Mouse (Mus musculus) spleen, embryonic (tissue): ENCODE measurements around the gene Cc2d1a.

Source experiments
- CTCF ChIA-PET: fragments of 350-600 bp; sonication (Branson Sonifier 250); formaldehyde crosslinking; loops from one replicate; lab custom pipeline; 2022; lab: Charles Lee

The Cc2d1a gene

DNA sequence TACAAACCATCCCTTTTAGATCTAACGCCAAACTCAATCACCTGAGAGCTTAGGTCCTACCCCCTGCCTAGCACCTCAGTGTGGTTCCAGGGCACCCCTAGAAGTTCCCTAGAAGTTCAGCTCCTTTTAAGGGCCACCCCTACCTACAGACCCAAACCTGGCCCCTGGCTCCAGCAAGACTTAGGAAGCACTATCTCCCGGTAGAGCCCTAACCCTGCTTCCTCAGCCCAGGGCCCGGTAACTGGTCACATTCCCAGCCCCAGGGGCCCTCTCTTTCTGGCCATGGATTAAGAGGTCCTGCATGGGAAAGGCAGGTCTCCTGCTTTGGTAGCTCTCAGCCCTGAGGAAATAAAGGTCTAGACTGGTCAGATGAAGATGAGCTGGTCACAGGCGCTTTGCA is 32.2 kb upstream of the Cc2d1a start:
- CTCF ChIA-PET: interaction anchor here (0.6 kb wide), 1 partner anchor 100 kb away, joined by 5 read pairs; no protein-coding TSS in a partner anchor

DNA sequence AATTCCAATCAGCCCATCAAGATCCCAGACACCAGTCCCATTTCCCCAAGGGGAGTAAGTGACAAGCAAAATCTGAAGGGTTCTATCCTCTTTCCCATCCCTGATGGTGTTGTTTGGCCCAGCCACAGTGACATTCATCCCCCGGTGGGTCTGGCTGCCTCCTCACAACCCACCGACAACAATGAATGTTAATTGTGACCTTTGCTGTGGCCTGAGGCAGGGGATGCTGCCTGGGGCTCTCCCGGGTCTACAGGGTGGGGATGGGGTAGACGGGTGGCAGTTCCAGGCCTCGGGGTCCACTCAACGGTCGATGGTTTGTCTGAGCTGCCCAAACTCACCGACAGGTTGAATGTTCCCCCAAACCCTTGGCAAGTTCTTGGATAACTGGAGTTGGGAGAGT is 30.9 kb upstream of the Cc2d1a start:
- CTCF ChIA-PET: no interaction called here

DNA sequence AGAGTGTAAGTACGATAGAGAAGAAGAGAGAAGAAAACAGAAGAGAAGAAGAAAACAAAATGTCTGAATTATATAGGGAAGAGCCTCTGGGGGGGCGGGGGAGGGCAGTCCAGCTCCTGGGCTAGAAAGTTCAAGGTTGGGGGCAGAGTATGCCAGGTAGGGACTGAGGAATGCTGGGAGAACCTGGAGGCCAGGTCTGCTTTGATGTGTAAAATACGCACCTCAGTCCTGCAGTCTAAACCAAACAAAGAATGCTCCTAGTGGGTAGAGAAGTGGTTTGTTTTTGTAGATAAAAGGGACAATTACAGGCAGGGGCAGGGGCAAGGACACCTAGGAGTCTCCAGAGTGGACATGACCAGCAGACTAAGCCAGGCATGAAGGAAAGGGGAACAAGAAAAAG is 29.7 kb upstream of the Cc2d1a start:
- CTCF ChIA-PET: no interaction called here

DNA sequence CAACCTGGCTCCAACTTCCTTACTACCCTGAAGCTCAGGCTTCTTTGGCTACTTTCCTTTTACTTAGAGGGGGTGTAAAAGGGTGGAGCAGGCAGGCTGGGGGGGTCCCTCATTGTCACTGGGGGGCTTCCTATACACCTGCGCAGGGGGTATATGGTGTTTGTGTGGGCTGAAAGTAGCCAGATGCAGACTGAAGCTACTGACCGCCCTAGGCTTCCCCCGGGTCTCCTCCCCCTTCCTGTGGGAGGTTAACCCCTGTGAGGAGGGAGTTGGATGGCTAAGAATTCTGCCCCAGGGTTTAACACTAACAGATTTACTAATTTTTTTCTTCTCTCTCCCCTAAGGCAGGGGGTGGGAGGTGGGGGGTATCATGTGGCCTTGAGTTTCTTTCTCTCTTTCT is 28.8 kb upstream of the Cc2d1a start:
- CTCF ChIA-PET: no interaction called here

DNA sequence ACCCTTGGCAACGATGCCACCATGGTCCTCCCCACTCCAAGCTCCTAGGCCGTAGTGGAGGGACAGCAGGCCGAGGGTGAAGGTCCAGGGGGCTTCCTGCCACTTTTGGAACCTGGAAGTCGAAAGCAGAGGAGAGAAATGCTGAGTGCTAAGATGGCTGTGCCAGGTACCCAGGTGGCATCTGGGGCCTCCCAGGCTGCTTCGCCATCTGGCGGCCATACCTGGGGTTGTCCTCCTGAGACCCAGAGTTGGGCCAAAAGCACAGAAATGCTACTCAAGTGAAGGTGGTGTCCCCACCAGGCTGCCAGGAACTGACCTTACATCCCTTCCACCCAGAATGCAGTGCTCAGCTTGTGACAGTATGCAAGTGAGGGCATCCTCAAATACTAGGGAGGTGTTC is 26.1 kb upstream of the Cc2d1a start:
- CTCF ChIA-PET: interaction anchor here (1.2 kb wide), 1 partner anchor 135 kb away, joined by 3 read pairs; no protein-coding TSS in a partner anchor

DNA sequence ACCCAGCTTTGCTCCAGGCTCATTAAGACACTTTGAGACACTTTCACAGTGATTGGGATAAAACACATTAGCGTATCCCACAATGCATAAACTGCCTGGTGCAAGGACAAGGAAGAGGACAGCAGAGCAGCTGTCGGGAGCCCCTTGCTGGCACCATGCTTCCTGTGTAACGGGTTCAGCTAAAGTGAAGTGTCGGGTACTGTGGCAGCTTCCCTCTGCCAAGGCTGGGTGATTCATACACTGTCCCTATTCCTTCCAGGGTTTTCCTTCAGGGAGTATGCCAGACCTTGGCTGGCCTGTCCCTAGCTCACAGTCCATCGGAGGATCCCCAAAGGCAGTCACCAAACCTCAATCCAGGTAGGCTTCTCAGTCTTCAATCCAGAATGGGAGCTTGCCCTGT is 22.4 kb upstream of the Cc2d1a start:
- CTCF ChIA-PET: no interaction called here

DNA sequence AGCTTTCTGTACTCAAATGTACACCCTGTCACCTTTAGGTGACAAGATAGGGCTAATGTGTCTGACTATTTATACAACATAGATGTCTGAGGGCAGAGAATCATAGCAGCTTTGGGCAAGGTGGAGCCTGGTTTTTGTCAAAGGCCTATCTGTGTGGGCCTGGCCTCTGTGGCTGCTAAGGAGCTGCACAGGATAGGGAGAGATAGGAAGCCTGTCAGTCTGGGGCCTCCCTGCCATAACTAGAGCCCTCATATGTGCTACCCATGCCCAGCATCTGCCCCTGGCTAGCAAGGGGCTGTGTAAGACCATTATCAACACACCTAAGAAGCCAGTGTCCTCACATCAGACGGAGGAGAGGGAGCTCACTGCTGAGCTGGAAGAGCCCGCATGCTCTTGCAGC is 20.0 kb upstream of the Cc2d1a start:
- CTCF ChIA-PET: no interaction called here

DNA sequence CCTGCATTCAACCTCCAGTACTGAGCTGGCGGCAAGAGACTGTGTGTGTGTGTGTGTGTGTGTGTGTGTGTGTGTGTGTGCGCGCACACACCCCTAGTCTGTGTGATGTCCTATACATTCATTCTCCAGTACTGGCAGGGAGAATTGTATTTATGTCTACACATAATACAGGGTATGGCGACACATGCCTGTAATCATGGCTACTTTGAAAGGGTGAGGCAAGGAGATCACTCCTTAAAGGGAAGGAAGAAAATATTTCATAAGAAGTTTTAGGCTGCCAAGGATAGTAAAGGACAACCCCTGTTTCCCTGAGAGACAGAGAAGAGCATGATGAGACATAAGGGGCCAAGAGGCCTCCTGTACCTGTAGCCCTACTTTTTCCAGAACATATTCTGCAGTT is 9.9 kb upstream of the Cc2d1a start:
- CTCF ChIA-PET: no interaction called here

DNA sequence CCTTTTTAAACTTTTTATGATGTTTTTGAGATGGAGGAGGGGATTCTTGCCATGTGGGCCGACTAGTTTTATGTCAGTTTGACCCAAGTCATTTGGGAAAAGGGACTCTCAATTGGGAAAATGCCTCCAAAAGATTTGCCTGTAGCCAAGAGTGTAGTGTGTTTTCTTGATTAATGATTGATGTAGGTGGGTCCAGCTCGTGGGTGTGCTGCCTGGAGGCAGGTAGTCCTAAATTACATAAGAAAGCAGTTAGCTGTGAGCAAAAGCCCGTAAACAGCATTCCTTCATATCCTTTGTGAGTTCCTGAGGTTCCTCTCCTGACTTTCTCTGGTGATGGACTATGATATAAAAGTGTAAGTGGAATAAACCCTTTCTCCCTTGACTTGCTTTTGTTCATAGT is 1.4 kb upstream of the Cc2d1a start:
- CTCF ChIA-PET: no interaction called here

DNA sequence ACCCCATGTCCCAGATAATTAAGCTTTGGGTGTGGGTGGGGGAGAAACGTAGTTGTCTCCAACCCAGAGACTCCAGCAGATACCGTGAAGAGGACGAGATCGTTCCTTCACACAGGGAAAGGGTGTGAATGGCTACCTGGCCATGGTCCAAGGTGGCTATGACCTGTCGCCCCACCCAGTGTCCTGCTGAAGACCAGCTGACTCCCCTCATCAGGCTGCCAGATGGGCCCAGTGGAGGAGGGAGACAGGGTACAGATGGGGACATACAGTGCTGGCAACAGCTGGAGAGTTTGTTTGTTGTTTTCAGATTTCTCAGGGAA is 755 bp upstream of the Cc2d1a start:
- CTCF ChIA-PET: interaction anchor here (0.5 kb wide), 1 partner anchor 65 kb away, joined by 3 read pairs; no protein-coding TSS in a partner anchor

DNA sequence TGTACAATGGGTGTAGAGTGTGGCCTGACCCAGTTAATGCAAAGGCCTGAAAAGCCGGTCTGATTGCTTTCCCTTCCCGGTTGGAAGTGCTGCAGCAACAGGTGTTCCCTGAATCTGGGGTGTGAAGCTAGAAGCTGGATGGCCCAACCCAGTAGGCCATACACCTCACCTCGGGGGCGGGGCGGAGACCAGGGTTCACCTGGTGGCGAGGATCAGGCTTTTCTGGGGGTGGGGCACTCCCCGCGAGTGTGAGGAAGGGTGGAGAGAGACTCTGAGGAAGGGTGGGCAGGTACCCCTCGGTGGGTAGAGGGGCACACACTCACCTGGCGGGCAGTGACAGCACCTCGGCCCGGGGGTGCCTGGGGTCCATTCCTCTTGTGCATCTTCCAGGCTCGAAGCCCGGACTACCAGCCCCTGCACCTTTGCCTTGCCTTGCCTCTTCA is 391 bp downstream of the Cc2d1a start:
- CTCF ChIA-PET: no interaction called here

DNA sequence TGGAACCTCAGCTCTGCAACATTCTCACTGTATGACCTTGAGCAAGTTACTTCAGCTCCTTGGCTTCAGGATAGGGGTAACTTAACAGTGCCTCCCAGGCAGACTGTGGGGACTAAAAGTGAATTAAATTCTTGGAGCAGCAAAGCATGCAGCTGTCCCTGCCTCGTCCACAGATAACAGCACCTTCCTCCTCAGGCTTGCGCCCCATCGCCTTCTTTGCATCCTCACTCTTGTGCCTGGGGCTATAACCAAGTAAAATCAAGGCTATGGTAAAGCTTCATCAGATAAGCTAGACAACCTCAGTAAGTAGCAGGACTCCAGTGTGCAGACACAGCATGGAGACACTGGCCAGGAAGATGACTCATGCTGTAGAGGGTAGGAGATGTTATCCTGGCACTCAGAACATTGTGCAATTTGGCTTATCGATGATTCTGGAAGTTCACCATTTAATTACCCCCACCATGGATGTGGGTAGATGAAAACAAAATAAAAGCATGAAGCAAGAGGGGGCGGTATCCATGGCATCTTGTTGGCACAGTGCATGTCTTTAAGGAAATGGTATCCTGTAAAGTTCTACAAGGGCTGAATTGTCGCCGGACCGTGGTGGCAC is 3.0 kb downstream of the Cc2d1a start:
- CTCF ChIA-PET: no interaction called here

DNA sequence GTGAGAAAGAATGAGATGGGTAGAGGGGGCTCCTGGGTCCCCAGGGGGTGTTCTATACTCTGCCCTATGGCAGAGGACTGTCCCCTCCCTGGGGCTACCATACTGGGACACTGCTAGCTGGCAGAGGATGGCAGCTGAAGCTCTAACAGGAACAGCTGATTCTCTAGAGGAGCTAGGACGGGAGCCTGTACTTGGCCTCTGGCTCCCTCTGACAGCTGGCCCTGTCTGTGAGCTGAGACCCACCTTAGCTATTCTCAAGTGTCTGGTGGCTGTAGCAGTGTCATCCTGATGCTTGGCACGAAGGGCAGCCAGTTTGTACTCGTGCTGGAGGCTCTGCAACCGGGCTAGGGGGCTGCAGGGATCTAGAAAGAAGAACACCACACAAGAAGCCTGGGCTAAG is 6.9 kb downstream of the Cc2d1a start:
- CTCF ChIA-PET: no interaction called here

DNA sequence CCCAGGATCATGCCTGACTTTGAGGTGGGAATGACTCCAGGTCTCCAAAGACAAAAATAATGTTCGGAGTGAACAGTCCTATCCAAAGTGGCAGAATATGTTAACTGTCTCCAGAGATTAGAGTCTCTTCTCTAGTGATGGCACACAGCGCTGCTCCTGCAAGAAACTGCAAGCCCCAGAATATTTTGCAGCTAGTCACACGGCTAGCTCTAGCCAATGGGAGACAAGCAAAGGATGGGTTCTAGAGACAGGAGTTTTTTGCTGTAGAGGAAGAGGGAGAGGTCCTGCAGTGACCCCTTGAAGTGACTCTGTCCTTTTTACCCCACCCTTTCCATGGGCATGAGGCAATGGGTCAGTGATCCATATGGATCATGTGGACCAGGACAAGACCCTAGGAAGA is 9.9 kb downstream of the Cc2d1a start:
- CTCF ChIA-PET: interaction anchor here (0.7 kb wide), 1 partner anchor 676 kb away, joined by 8 read pairs; no protein-coding TSS in a partner anchor

DNA sequence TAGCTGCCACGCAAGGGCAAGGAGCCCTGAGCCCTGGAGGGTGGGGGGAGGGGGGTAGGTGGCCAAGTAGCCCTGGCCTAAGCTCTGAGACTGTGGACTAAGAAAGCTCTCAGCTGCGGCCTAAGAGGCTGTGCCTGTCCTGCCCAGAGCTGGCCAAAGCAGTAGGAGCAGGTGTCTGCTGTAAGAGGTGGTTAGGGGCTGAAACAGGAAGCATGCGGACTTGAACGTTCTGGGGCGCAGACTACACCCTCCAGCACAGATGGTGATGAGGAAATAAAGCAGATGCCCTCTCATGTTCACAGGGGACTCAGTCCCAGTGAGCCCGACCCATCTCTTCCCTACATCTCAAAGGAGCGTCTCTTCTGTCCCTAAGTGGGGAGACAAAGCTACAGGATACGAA is 15.5 kb downstream of the Cc2d1a start:
- CTCF ChIA-PET: interaction anchor here (0.7 kb wide), 1 partner anchor 513 kb away, joined by 5 read pairs; no protein-coding TSS in a partner anchor

DNA sequence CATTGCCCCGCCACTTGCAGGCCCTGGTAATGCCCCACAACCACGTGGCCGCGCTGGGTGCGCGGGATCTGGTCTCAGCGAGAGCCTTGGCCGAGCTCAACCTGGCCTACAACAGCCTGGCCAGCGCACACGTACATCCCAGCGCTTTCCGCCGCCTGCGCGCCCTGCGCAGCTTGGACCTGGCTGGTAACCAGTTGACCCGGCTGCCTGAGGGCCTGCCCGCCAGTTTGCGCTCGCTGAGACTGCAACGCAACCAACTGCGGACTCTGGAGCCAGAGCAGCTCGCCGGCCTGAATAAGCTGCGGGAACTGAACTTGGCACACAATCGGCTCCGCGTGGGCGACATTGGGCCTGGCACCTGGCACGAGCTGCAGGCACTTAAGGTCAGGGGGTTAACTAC is 16.9 kb downstream of the Cc2d1a start:
- CTCF ChIA-PET: no interaction called here

DNA sequence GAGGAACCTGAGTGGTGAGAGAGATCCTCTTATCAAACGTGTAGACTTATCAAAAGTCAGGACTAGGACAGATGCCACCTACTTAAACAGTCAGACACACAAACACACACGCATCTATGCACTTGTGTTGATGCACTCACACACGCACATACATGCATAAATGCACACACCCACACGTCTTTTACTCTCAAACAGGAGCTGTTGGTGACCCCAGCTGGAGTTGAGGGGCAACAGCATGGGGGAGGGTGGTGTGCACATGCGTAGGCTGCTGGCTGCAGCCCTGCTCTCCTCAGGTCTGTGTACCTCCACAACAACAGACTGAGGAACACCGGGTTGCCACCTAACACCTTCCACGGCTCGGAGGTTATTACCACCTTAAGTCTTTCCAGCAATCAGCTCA is 19.5 kb downstream of the Cc2d1a start:
- CTCF ChIA-PET: no interaction called here

DNA sequence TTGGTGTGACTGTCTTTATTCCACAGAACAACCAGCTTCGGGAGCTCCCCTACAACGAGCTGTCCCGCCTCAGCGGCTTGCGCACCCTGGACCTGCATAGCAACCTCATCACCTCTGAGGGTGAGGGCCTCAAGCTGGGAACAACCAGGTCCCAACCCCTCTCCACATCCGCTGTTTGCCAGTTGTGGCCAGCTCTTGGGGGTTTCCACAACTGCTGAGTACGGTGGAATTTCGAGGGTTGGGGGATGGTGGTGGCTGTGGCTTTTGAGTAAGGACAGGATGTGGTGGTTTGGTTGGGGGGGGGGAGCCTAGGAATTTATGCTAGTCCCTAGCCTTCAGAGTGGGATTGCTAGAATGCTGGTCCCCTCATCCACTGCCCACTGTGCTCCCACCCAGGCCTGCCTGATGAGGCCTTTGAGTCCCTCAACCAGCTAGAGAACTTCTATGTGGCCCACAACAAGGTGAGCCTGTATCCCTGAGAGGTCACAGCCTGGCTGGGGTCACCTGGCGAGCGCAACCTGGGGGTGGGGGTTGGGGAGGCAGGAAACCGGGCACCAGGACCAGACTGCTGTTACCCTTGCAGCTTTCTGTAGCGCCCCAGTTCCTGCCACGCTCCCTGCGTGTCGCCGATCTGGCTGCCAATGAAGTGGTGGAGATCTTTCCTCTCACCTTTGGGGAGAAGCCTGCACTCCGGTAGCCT is 20.4 kb downstream of the Cc2d1a start:
- CTCF ChIA-PET: interaction anchor here (0.6 to 0.8 kb wide), 3 partner anchors 30 to 117 kb away, joined by 5 to 12 read pairs (median 8); no protein-coding TSS in a partner anchor

DNA sequence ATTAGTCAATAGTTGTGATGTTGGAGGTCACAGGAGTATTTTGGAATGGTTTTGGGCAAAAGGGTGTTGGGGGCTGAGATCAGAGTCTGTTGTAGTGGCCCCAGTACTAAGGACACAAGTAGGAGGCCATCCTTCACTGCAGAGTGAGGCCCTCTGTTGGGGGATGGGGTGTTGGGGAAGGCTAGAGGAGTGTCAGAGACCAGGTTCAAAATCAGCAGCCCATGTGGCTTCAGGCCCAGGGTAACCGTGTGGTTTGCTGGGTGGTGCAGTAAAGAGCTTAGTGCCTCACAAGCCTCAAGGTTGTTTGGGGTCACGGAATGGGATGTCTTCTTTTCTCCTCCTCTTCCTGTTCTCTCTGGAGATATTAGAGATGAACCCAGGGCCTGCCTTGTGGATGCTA is 21.0 kb downstream of the Cc2d1a start:
- CTCF ChIA-PET: interaction anchor here (0.6 to 0.7 kb wide), 2 partner anchors 29 to 33 kb away, joined by 8 to 12 read pairs; no protein-coding TSS in a partner anchor

DNA sequence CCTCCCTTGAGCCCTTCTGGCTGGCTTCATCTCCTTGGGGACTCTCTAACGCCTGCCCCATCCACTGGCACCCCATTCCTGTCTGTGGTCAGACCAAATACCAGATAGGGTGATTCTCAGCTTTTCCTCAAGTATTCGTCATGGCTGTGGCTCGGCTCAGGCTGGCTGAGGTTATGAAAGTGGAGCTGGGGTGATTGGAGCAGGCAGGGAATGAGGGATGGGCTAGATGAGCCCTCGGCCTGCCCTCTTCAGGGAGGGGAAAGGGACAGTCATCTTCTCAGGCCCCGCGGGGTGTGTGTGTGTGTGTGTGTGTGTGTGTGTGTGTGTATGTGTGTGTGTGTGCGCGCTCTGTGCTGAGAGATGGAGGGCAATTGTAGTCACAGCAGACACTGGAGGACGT is 22.1 kb downstream of the Cc2d1a start, which contains the start of gene Podnl1:
Gene Podnl1, plus strand, starts transcription at position 334 of the 400 bp plus-strand sequence.
- CTCF ChIA-PET: interaction anchor here (0.7 kb wide), 1 partner anchor 45 kb away, joined by 10 read pairs; no protein-coding TSS in a partner anchor

DNA sequence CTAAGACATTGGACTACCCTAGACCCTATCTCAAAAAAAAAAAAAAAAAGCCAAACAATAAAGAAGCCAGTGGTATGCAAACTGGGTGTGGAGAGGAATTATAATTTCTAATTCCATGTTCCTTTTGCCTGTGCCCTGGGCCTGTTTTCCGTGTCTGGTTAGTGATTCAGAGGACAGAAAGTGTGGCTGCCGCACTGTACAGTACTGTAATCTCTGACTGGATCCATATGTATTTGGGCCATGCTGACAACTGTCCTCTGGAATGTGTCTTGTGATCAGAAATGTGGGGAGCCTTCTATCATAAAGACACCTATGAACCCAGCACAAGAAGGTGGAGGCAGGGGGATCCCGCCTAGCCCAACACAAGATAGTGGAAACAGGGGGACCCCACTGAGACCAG is 25.6 kb downstream of the Cc2d1a start:
- CTCF ChIA-PET: no interaction called here

DNA sequence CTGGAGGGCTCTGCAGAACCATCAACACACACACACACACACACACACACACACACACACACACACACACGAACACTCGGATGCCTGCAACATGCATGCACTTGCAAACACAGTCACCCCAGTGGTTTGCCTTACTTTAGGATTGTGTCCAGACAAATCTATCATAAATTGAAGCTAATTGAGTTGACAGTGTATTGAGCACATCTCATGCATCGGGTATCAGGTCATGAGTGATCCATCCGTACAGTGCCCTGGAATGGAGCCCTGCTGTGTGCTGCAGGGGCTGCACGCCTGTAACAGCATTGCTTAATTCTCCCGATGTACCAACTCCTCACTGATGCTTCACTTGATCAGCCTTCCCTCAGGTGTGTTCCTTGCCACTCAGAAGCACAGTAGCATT is 32.1 kb downstream of the Cc2d1a start:
- CTCF ChIA-PET: interaction anchor here (0.6 kb wide), 1 partner anchor 21 kb away, joined by 3 read pairs; no protein-coding TSS in a partner anchor
